Mouse (Mus musculus): Measurements from ENCODE around the gene Mreg. TPM values are rescaled to one million over a fixed set of nuclear protein-coding genes. Genes with fewer than 3 reads are reported as not detected.
"Not testable (repeated sequence)": the region's sequence is repeated elsewhere in the genome, so short reads cannot be mapped to it uniquely, and the experiment has no call there.

Mreg gene
- polyA plus RNA-seq, 1 experiment from 2014 or later: 12.4 TPM

DNA sequence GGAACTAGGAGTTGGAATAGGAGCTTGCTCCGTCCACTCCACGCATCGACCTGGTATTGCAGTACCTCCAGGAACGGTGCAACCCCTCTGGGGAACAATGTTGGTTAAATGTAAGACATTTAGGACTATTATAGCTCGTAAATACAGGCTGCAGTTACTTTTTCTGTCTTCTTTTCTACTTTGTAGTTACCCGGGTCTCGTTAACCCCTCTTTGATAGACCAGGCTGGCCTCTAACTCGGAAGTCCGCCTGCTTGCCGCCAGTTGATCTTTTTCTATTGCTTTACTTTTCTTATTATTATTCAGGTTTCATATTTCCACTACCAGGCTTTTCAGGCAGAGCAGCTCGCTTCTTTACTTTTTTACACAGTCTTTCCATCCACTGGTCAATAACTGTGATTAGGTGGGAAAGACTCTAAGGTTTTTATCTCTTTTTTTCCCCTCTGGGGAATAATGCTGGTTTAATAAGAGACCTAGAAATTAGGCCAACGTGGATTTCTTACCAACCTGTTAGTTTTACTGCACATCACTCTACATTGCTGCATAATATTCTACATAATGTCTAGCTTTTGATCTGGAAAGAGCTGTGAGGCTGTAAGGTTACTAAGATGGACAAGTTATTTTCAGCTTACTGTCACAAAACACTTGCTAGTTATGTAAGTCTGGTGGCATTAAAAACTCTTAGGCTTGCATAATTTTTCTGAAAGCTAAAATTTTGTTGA, 32.4 kb upstream of the Mreg start:
- Histone ChIP-seq H3K4me3 (replicated peaks; ENCODE audit: low read length) (peak overlapping the region; percentile 52), H3K4me1 (ENCODE audit: control insufficient read depth, insufficient read depth, low read length) (no peaks in the 10 kb centered on the region), H3K9me3 (replicated peaks; ENCODE audit: control insufficient read depth, low read length) (no peaks in the 10 kb centered on the region), H3K27me3 (ENCODE audit: control insufficient read depth, insufficient read depth, low read length) (no peaks in the 10 kb centered on the region), H3K9ac (ENCODE audit: low read length) (no peak overlapping the region), H3K4me2 (ENCODE audit: low read depth, low read length) (peak overlapping the region; percentile 68), H3K27ac (ENCODE audit: low read length) (peak overlapping the region; percentile 99), H3K36me3 (ENCODE audit: control insufficient read depth, insufficient read depth, low read length) (no peaks in the 10 kb centered on the region)
- WGBS: 1% methylated on average over 12 of the region's 12 CpGs
- ATAC-seq (ENCODE audit: insufficient read depth, low FRiP score): no peak; the same call in 1 of the 2 replicates

- Histone ChIP-seq H3K9ac (ENCODE audit: low read length) (peak overlapping the region; percentile 91), H3K36me3 (ENCODE audit: control insufficient read depth, insufficient read depth, low read length) (no peaks in the 10 kb centered on the region), H3K4me1 (ENCODE audit: control insufficient read depth, insufficient read depth, low read length) (no peaks in the 10 kb centered on the region), H3K9me3 (replicated peaks; ENCODE audit: control insufficient read depth, low read length) (no peaks in the 10 kb centered on the region), H3K4me2 (ENCODE audit: low read depth, low read length) (peak overlapping the region; percentile 68), H3K4me3 (replicated peaks; ENCODE audit: low read length) (peak overlapping the region; percentile 52), H3K27ac (ENCODE audit: low read length) (peak overlapping the region; percentile 99), H3K27me3 (ENCODE audit: control insufficient read depth, insufficient read depth, low read length) (no peaks in the 10 kb centered on the region)
- WGBS: under 1% methylated on average over 47 of the region's 47 CpGs
- peak; percentile 97 for ATAC-seq (ENCODE audit: insufficient read depth, low FRiP score)
These were observed 31.7 kb upstream of the Mreg start for GRCm38 (mm10) chr1:72243656-72244316.

DNA sequence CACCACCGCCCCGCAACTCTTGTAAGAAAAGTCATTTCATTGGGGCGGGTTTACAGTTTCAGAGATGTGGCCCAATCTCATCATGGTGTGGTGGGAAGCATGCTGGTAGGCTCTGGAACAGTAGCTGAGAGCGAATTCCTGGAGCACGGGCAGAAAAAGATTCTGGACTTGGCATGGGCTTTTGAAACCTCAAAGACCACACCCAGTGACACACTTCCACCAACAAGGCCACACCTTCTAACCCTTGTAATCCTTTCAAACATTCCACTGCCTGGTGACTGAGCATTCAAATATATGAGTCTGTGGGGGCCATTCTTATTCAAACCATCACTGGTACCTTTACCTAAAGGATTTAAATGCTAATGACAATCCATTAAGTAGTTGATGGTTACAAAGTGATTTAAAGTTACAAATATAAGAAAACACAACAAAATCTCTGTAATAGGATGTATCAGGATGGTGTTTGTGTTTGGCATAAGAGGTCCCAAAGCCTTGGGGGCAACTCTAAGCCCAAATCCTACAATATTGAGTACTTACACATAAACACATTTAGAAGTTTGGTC, 30.6 kb upstream of the Mreg start:
- H3K4me2 ChIP-seq (ENCODE audit: low read depth, low read length): no peak overlapping the region
- no peaks in the 10 kb centered on the region for H3K36me3 ChIP-seq (ENCODE audit: control insufficient read depth, insufficient read depth, low read length)
- H3K9ac ChIP-seq (ENCODE audit: low read length): no peak overlapping the region
- H3K27ac ChIP-seq (ENCODE audit: low read length): no peak overlapping the region
- WGBS: 81% methylated on average over 5 of the region's 5 CpGs
- H3K9me3 ChIP-seq (replicated peaks; ENCODE audit: control insufficient read depth, low read length): no peaks in the 10 kb centered on the region
- ATAC-seq (ENCODE audit: insufficient read depth, low FRiP score): no peak
- H3K4me3 ChIP-seq (replicated peaks; ENCODE audit: low read length): no peak overlapping the region
- no peaks in the 10 kb centered on the region for H3K27me3 ChIP-seq (ENCODE audit: control insufficient read depth, insufficient read depth, low read length)
- peaks cover 5% of the 10 kb centered on the region for H3K4me1 ChIP-seq (ENCODE audit: control insufficient read depth, insufficient read depth, low read length)

DNA sequence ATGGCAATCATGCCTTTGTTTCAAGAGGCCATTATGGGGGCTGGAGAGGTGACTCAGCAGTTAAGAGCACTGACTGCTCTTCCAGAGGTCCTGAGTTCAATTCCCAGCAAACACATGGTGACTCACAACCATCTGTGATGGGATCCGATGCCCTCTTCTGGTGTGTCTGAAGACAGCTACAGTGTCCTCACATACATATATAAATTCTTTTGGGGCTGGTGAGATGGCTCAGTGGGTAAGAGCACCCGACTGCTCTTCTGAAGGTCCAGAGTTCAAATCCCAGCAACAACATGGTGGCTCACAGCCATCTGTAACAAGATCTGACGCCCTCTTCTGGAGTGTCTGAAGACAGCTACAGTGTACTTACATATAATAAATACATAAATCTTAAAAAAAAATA, 27.0 kb upstream of the Mreg start:
- not testable (repeated sequence) for H3K27me3 ChIP-seq (ENCODE audit: control insufficient read depth, insufficient read depth, low read length); H3K4me3 ChIP-seq (replicated peaks; ENCODE audit: low read length); H3K4me2 ChIP-seq (ENCODE audit: low read depth, low read length); H3K9ac ChIP-seq (ENCODE audit: low read length); ATAC-seq (ENCODE audit: insufficient read depth, low FRiP score); H3K27ac ChIP-seq (ENCODE audit: low read length); H3K4me1 ChIP-seq (ENCODE audit: control insufficient read depth, insufficient read depth, low read length); H3K9me3 ChIP-seq (replicated peaks; ENCODE audit: control insufficient read depth, low read length); H3K36me3 ChIP-seq (ENCODE audit: control insufficient read depth, insufficient read depth, low read length)
- WGBS: 86% methylated on average over 3 of the region's 3 CpGs

DNA sequence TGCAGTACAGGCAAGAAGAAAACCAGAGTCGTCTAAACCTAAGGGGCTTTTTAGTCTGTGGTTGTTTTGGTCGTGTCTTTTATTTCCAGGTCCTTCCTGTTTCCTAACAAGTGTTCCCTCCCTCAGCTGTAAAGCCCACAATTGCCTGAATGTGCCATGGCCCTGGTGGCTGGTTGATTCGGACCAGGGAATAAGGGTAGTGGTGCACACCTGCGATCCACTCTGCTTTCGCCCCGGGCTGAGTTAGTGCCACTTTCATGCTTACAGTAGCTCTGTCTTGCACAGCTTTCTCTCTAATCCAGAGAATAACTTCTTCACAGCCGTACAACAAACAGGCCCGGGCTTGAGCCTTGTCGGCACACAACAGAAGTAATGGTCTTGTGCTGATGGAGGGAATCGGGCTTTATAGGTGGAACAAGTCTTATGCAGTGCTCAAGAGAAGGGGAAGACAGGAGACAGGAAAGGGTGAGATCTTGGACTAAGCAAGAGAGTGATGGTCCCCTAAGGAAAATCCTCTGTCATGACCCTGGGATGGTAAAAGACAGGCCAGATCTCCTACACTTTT, 26.0 kb upstream of the Mreg start:
- ATAC-seq (ENCODE audit: insufficient read depth, low FRiP score): no peak
- 0 out of 2 replicates have a peak overlapping the region, but pooled peaks have one; percentile 23 for H3K9ac ChIP-seq (ENCODE audit: low read length)
- H3K4me1 ChIP-seq (ENCODE audit: control insufficient read depth, insufficient read depth, low read length): peaks cover 6% of the 10 kb centered on the region
- 0 out of 2 replicates have a peak overlapping the region, but pooled peaks have one; percentile 15 for H3K27ac ChIP-seq (ENCODE audit: low read length)
- 60% methylated on average over 10 of the region's 10 CpGs for WGBS
- no peaks in the 10 kb centered on the region for H3K9me3 ChIP-seq (replicated peaks; ENCODE audit: control insufficient read depth, low read length)
- no peaks in the 10 kb centered on the region for H3K27me3 ChIP-seq (ENCODE audit: control insufficient read depth, insufficient read depth, low read length)
- H3K36me3 ChIP-seq (ENCODE audit: control insufficient read depth, insufficient read depth, low read length): no peaks in the 10 kb centered on the region
- no peak overlapping the region for H3K4me3 ChIP-seq (replicated peaks; ENCODE audit: low read length)
- peak overlapping the region; percentile 46; the same call in 1 of the 2 replicates for H3K4me2 ChIP-seq (ENCODE audit: low read depth, low read length)

DNA sequence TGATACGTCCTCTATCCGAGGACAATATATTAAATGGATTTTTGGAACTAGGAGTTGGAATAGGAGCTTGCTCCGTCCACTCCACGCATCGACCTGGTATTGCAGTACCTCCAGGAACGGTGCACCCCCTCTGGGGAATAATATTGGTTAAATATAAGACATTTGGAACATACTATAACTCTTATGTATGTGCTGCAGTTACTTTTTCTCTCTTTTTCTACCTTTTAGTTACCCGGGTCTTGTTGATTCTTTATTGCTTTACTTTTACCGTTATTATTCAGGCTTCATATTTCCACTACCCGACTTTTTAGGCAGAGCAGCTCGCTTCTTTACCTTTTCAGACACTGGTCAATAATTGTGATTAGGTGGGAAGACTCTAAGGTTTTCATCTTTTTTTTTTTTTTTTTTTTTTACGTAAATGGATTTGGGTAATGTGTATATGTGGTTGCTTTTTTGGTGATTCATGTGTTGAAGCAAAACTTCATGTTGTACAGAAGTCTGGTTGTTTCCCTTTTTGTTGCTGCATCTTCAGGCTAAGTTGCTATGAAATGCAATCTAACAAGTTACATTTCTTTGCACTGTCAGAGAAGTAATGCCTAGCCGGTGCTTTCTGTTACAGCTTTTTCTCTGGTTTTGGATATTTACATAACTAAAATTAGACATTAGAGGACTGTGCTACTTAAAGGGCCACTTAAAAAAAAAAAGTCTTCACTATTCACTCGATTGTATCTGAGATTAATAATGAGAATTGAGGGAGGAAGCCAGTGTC, 25.1 kb upstream of the Mreg start:
- Histone ChIP-seq H3K36me3 (ENCODE audit: control insufficient read depth, insufficient read depth, low read length) (no peaks in the 10 kb centered on the region), H3K4me3 (replicated peaks; ENCODE audit: low read length) (0 out of 2 replicates have a peak overlapping the region, but pooled peaks have one; percentile 23), H3K27me3 (ENCODE audit: control insufficient read depth, insufficient read depth, low read length) (peaks cover 2% of the 10 kb centered on the region; the same call in 1 of the 2 replicates), H3K27ac (ENCODE audit: low read length) (no peak overlapping the region), H3K9me3 (replicated peaks; ENCODE audit: control insufficient read depth, low read length) (no peaks in the 10 kb centered on the region), H3K4me1 (ENCODE audit: control insufficient read depth, insufficient read depth, low read length) (peaks cover 6% of the 10 kb centered on the region), H3K4me2 (ENCODE audit: low read depth, low read length) (peak overlapping the region; percentile 46), H3K9ac (ENCODE audit: low read length) (no peak overlapping the region)
- WGBS: 4% methylated on average over 11 of the region's 13 CpGs
- peak; percentile 31; the same call in 1 of the 2 replicates for ATAC-seq (ENCODE audit: insufficient read depth, low FRiP score)

DNA sequence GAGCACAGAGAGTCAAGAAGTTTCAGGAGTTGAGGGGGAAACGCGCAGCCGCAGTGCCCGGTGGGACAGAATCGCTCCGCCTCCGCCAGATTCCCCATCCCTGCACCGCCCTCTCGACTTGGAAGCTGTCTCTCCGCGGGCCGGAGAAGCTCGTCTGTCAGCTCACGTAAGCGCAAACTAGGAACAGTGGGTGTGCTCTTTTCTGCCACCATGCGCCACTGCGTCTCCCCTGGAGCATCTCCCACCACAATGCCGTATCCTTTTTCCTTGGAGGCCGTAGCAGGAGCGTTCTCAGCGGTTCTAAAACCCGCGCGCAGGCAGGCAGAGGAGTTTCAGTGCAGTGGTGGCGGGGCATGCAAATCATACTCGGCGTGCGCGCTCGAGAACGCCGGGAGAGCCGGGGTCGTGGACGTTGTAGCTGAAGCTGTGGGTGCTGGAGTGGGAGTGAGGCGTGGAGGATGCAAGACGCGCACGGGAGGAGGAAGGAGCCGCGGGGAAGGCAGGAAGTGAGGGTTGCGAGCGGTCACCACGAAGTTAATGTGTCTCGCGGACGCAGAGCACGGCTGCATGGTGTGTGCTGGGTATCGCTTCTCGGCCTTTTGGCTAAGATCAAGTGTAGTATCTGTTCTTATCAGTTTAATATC, 24.4 kb upstream of the Mreg start:
- Histone ChIP-seq H3K27ac (ENCODE audit: low read length) (peak overlapping the region; percentile 86), H3K9ac (ENCODE audit: low read length) (peak overlapping the region; percentile 76), H3K4me3 (replicated peaks; ENCODE audit: low read length) (peak overlapping the region; percentile 67), H3K4me2 (ENCODE audit: low read depth, low read length) (peak overlapping the region; percentile 74)
- ATAC-seq (ENCODE audit: insufficient read depth, low FRiP score): peak; percentile 89
- not testable (repeated sequence) for H3K27me3 ChIP-seq (ENCODE audit: control insufficient read depth, insufficient read depth, low read length); H3K4me1 ChIP-seq (ENCODE audit: control insufficient read depth, insufficient read depth, low read length); H3K36me3 ChIP-seq (ENCODE audit: control insufficient read depth, insufficient read depth, low read length); H3K9me3 ChIP-seq (replicated peaks; ENCODE audit: control insufficient read depth, low read length)
- WGBS: under 1% methylated on average over 35 of the region's 50 CpGs

- not testable (repeated sequence) for H3K27me3 ChIP-seq (ENCODE audit: control insufficient read depth, insufficient read depth, low read length); H3K36me3 ChIP-seq (ENCODE audit: control insufficient read depth, insufficient read depth, low read length); H3K27ac ChIP-seq (ENCODE audit: low read length); ATAC-seq (ENCODE audit: insufficient read depth, low FRiP score); H3K9ac ChIP-seq (ENCODE audit: low read length); H3K9me3 ChIP-seq (replicated peaks; ENCODE audit: control insufficient read depth, low read length); H3K4me1 ChIP-seq (ENCODE audit: control insufficient read depth, insufficient read depth, low read length); H3K4me3 ChIP-seq (replicated peaks; ENCODE audit: low read length); H3K4me2 ChIP-seq (ENCODE audit: low read depth, low read length)
- 73% methylated on average over 10 of the region's 10 CpGs for WGBS
These were observed 20.5 kb upstream of the Mreg start for GRCm38 (mm10) chr1:72232592-72232991.
